Mouse (Mus musculus) hindbrain, embryonic 14.5 days (tissue): Measurements from ENCODE around the gene Exoc6b. TPM values are rescaled to one million over a fixed set of nuclear protein-coding genes. Genes with fewer than 3 reads are reported as not detected.
A peak's percentile ranks its signal among the peaks of the same experiment; 100 is the strongest.
"Not testable (repeated sequence)": the region's sequence is repeated elsewhere in the genome, so short reads cannot be mapped to it uniquely, and the experiment has no call there.

Experiments
- ATAC-seq: fragments of 200-750 bp; cut with Nextera tagmentation; 2 replicates; pipeline ENCODE4 v1.8.0; 2017; ENCODE audit warnings: moderate number of reproducible peaks, mild to moderate bottlenecking, moderate TSS enrichment, moderate library complexity; ENCODE audit not compliant: low FRiP score
- DNase-seq: peaks from one replicate; pipeline ENCODE4 v3.0.0-alpha.2; 2015; ENCODE audit warnings: low spot score
- H3K27ac ChIP-seq: fragments of 300-500 bp; sonication (generic); 2 replicates; pipeline ENCODE4 v1.5.1; 2014; ENCODE audit warnings: mild to moderate bottlenecking, moderate library complexity
- H3K27me3 ChIP-seq: fragments of 300-500 bp; sonication (generic); 2 replicates; pipeline ENCODE4 v1.6.1; 2014; ENCODE audit warnings: mild to moderate bottlenecking, low read length, mixed read lengths; ENCODE audit not compliant: control insufficient read depth, insufficient read depth
- H3K36me3 ChIP-seq: fragments of 300-500 bp; sonication (generic); replicated peaks from 2 replicates; pipeline ENCODE4 v1.6.1; 2014; ENCODE audit not compliant: control insufficient read depth, insufficient read depth
- H3K4me1 ChIP-seq: fragments of 300-500 bp; sonication (generic); replicated peaks from 2 replicates; pipeline ENCODE4 v1.6.1; 2014; ENCODE audit warnings: antibody characterized with exemption, low read length, mixed read lengths; ENCODE audit not compliant: control insufficient read depth, insufficient read depth
- H3K4me2 ChIP-seq: fragments of 300-500 bp; sonication (generic); replicated peaks from 2 replicates; pipeline ENCODE4 v1.6.1; 2014; ENCODE audit warnings: mild to moderate bottlenecking, moderate library complexity
- H3K4me3 ChIP-seq: fragments of 300-500 bp; sonication (generic); replicated peaks from 2 replicates; pipeline ENCODE4 v1.5.1; 2014; ENCODE audit warnings: mild to moderate bottlenecking, low read length
- H3K9ac ChIP-seq: fragments of 300-500 bp; sonication (generic); 2 replicates; pipeline ENCODE4 v1.6.1; 2014
- H3K9me3 ChIP-seq: fragments of 300-500 bp; sonication (generic); 2 replicates; pipeline ENCODE4 v1.6.1; 2016; ENCODE audit warnings: low read length; ENCODE audit not compliant: control insufficient read depth
- WGBS: fragments of 180-500 bp; shearing (Covaris S2); extraction: QIAGEN DNeasy Blood & Tissue Kit; methylation state at CpG from one replicate; pipeline ENCODE4 v1.1.7; 2014; 5-methylcytosine and 5-hydroxymethylcytosine counted together
- polyA plus RNA-seq: library from polyadenylated mRNA; unstranded; fragments of >200 nt; fragmentation: Nextera tagmentation; extraction: Ambion mirVana; gene quantifications from 2 replicates; pipeline ENCODE4 v1.2.1, GENCODE M21; 2014

Gene Exoc6b
- 61.7 and 63.6 TPM in 2 replicates for polyA plus RNA-seq

- H3K4me3 ChIP-seq: peak within 1 kb of the TSS; percentile 99
- no peaks in the 10 kb centered on the region for H3K36me3 ChIP-seq
- H3K27ac ChIP-seq: peak within 1 kb of the TSS; percentile 91
- H3K9ac ChIP-seq: peak within 1 kb of the TSS; percentile 96
- H3K4me2 ChIP-seq: peak within 1 kb of the TSS; percentile 77
- under 1% methylated on average over 58 of the region's 63 CpGs for WGBS
- H3K27me3 ChIP-seq: no peaks in the 10 kb centered on the region
- H3K4me1 ChIP-seq: peaks cover 14% of the 10 kb centered on the region
- no peaks in the 10 kb centered on the region for H3K9me3 ChIP-seq
- peak; percentile 96 for ATAC-seq
- DNase-seq: peak; percentile 89
Observed at GRCm38 (mm10) chr6:85069023-85069985, at the start of gene Exoc6b. Exoc6b (minus strand) TSS chr6:85069513.

DNA sequence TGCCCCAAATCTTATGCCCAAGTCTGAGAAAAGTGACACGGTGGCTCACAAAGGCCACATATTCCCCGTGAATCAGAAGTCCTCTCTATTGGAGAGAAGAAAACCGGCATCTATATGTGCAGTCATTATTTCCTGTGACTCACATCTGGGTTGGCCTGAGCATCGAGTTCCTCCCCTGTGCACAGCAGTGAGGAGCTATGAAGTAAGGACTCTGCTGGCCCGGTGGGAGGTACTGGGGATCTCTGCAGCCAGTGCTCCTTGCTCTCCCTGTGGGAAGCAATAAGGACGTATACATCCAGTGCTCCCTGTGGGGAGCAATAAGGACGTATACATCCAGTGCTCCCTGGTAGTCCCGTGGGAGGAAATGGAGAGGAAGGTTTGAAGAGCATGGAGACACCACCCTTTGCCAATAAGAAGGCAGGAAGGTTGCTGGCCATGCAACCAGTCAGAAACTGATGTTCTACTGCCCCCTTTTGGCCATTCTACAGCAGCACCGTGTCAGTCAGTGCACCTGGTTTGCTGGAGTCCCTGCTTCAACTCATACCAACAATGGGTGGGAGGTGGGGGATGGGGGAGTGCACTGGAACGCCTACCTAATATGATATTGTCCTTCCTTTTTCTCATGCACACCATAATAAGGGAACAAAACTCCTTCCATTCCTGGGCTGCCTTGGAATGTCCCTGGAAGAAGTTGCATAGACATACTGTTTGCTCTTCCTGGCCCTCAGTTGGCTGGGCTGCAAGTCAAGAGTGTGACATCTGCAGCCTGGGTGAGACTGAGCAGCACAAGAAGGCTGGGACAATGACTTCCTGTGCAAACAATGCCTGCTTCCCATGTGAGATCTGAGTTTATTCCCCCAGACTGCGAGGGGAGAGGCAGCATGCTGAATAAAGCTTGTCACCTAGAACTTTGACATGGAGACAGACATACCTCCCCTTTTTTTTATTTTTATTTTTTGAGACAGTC lies 48.5 kb upstream of the Exoc6b start:
- H3K4me3 ChIP-seq, H3K9ac ChIP-seq, H3K4me1 ChIP-seq, H3K36me3 ChIP-seq, ATAC-seq, H3K9me3 ChIP-seq, H3K4me2 ChIP-seq, H3K27ac ChIP-seq, H3K27me3 ChIP-seq: not testable (repeated sequence)
- DNase-seq: peak; percentile 71
- 34% methylated on average over 8 of the region's 11 CpGs for WGBS

DNA sequence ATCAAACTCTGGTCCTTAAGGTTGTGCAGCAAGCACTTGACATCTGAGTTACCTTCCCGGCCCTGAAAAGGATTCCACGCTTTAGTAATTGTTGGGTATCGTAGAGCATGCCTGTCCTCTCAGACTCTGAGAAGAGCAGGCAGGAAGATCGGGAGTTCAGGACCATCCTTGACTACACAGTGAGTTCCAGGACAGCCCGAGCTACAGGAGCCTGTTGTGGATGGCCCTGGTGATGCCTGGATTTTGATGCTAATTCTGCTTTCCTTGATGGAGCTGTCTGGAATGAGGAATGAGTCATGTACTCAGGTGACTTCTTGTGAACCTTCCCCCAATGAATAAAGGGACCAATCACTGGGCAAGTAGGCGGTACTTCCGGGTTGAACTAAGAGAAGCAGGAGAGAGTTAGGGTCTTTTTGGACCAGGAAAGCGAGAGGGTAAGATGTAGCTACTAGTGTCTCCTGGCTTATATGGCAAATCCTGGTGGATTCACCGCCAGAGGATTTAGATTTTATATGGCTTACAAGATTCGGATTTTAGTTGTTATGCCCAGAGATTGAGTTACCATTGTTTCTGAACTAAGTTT lies 35.8 kb upstream of the Exoc6b start:
- H3K27ac ChIP-seq: no peak overlapping the region
- no peaks in the 10 kb centered on the region for H3K4me1 ChIP-seq
- no peaks in the 10 kb centered on the region for H3K36me3 ChIP-seq
- H3K4me2 ChIP-seq: no peak overlapping the region
- no peak overlapping the region for H3K9ac ChIP-seq
- no peak for DNase-seq
- ATAC-seq: no peak
- no peaks in the 10 kb centered on the region for H3K9me3 ChIP-seq
- no peak overlapping the region for H3K4me3 ChIP-seq
- H3K27me3 ChIP-seq: no peaks in the 10 kb centered on the region
- WGBS: 83% methylated on average over 10 of the region's 10 CpGs

DNA sequence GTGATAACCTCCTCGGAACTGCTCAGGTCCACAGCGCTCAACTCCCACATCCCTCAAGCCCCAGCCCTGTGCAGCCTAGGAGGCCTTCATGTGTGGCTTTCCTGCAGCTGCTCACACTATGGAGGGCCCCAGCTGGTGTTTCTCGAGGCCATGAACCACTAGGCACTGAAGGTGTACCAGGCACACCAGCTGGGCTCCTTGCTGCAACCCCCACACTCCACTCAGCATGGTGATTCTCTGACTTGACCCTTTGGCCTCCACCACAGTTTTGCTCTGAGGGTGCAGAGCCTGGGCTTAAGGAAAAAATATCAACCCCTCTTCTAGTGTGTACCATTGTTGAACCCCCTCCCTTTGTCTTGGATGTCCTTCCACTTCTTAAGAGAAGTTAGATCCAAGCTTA lies 34.0 kb upstream of the Exoc6b start:
- no peak overlapping the region for H3K4me3 ChIP-seq
- no peak overlapping the region for H3K27ac ChIP-seq
- H3K4me2 ChIP-seq: no peak overlapping the region
- no peak overlapping the region for H3K9ac ChIP-seq
- no peaks in the 10 kb centered on the region for H3K4me1 ChIP-seq
- H3K27me3 ChIP-seq: no peaks in the 10 kb centered on the region
- no peaks in the 10 kb centered on the region for H3K9me3 ChIP-seq
- ATAC-seq: no peak
- no peak for DNase-seq
- WGBS: 89% methylated on average over 3 of the region's 3 CpGs
- H3K36me3 ChIP-seq: no peaks in the 10 kb centered on the region

DNA sequence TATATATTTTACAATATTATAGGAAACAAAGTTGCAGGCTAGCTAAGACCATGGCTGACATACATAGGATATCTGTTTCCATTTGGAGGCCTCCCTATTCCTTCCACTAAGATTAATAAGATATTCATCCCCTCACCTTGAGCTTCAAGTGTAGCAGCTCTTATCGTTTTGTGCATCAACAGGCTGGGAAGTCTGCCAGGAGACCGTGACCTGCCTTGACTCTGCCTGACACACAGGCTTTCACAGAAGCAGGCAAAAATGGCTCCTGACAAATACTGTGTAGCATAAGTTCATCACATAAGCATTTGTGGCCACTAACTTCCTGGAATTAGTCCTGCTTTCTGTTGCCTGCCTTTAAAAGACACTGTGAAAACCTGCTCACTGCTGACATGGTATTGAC lies 27.1 kb upstream of the Exoc6b start:
- ATAC-seq (no peak), DNase-seq (no peak)
- Histone ChIP-seq H3K27me3 (no peaks in the 10 kb centered on the region), H3K9me3 (no peaks in the 10 kb centered on the region), H3K36me3 (no peaks in the 10 kb centered on the region), H3K9ac (no peak overlapping the region), H3K4me1 (no peaks in the 10 kb centered on the region), H3K4me3 (no peak overlapping the region), H3K27ac (no peak overlapping the region), H3K4me2 (no peak overlapping the region)
- 74% methylated on average over 2 of the region's 2 CpGs for WGBS

DNA sequence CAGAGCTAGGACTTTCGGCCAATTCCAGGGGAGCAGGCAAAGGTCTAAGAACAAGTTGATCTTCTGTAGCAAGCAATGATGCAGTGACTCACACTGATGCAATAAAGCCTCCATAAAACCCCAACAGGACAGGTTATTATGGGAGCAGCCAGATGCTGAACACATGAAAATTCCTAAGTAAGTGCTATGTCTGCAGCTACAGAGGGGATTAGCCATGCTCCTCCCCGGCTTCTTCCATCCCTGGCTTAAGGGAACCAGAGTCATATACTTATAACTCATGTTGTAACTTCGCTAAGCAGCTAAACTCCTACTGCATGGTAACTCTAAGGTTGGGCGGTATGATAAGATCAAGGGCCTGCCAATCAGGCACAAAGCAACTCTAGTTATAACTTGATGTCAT lies 18.1 kb upstream of the Exoc6b start:
- Histone ChIP-seq H3K27me3 (no peaks in the 10 kb centered on the region), H3K36me3 (no peaks in the 10 kb centered on the region)
- WGBS: 87% methylated on average over 4 of the region's 4 CpGs

GRCm38 (mm10) chr6:85086645-85087044 lies 17.3 kb upstream of the Exoc6b start:
- Histone ChIP-seq H3K9me3 (no peaks in the 10 kb centered on the region), H3K27me3 (no peaks in the 10 kb centered on the region), H3K9ac (no peak overlapping the region), H3K4me2 (no peak overlapping the region), H3K4me3 (no peak overlapping the region), H3K36me3 (no peaks in the 10 kb centered on the region), H3K4me1 (no peaks in the 10 kb centered on the region), H3K27ac (no peak overlapping the region)
- ATAC-seq: no peak
- 81% methylated on average over 3 of the region's 3 CpGs for WGBS
- no peak for DNase-seq

More for the DNA sequence above, 18.1 kb upstream of the Exoc6b start:
- Histone ChIP-seq H3K4me2 (no peak overlapping the region), H3K4me3 (no peak overlapping the region), H3K4me1 (no peaks in the 10 kb centered on the region), H3K9ac (no peak overlapping the region), H3K27ac (no peak overlapping the region), H3K9me3 (no peaks in the 10 kb centered on the region)
- ATAC-seq: no peak
- no peak for DNase-seq

DNA sequence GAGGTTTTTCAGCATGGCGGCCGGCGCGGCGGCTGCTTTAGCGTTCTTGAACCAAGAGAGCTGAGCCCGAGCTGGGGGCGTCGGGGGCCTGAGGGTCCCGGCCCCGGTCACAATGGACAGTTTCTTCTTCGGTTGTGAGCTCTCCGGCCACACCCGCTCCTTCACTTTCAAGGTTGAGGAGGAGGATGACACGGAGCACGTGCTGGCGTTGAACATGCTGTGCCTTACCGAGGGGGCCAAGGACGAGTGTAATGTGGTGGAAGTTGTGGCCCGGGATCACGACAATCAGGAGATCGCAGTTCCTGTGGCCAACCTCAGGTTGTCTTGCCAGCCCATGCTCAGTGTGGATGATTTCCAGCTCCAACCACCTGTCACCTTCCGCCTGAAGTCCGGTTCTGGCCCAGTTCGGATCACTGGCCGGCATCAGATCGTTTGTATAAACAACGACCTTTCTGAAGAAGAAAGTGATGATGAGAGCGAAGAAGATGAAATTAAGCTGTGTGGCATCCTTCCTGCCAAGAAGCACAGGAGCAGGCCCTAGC lies 6.9 kb upstream of the Exoc6b start:
- ATAC-seq, H3K4me3 ChIP-seq, H3K9ac ChIP-seq, H3K27me3 ChIP-seq, H3K36me3 ChIP-seq, H3K9me3 ChIP-seq, H3K4me2 ChIP-seq, H3K27ac ChIP-seq, DNase-seq, H3K4me1 ChIP-seq: not testable (repeated sequence)
- 87% methylated on average over 29 of the region's 29 CpGs for WGBS
